Mouse (Mus musculus) myocyte (in vitro differentiated cells): ENCODE measurements around the gene Als2.

Experiments
- CEBPB ChIP-seq: IDR thresholded peaks from 2 replicates; pipeline ENCODE4 v1.6.1; 2011; ENCODE audit warnings: mild to moderate bottlenecking, moderate library complexity; ENCODE audit not compliant: poor library complexity, insufficient read depth, severe bottlenecking
- E2F4 ChIP-seq: IDR thresholded peaks from one replicate; pipeline ENCODE4 v1.6.1; 2011; ENCODE audit warnings: mild to moderate bottlenecking, control low read depth, moderate library complexity; ENCODE audit not compliant: insufficient read depth
- MAX ChIP-seq: IDR thresholded peaks from one replicate; pipeline ENCODE4 v1.6.1; 2011; ENCODE audit warnings: low read depth, mild to moderate bottlenecking, control low read depth
- MYOD1 ChIP-seq, 3 experiments: IDR thresholded peaks; one replicate each; pipeline ENCODE4 v1.6.1; 2011; ENCODE audit warnings: control low read depth in 2 of 3, low read depth in 2 of 3, mild to moderate bottlenecking in 2 of 3, moderate library complexity in 1 of 3; ENCODE audit not compliant: insufficient read length in 2 of 3, control insufficient read depth in 1 of 3
- POLR2A ChIP-seq: IDR thresholded peaks from one replicate; pipeline ENCODE4 v1.6.1; 2011; ENCODE audit warnings: low read depth, mild to moderate bottlenecking, control low read depth, moderate library complexity; ENCODE audit not compliant: insufficient read length
- POLR2AphosphoS2 ChIP-seq: IDR thresholded peaks from one replicate; pipeline ENCODE4 v1.6.1; 2011; ENCODE audit warnings: low read depth, control low read depth; ENCODE audit not compliant: insufficient read length
- SRF ChIP-seq: IDR thresholded peaks from one replicate; pipeline ENCODE4 v1.6.1; 2011; ENCODE audit warnings: low read depth; ENCODE audit not compliant: control insufficient read depth, insufficient read length
- TCF12 ChIP-seq: IDR thresholded peaks from one replicate; pipeline ENCODE4 v1.6.1; 2011; ENCODE audit warnings: mild to moderate bottlenecking, control low read depth; ENCODE audit not compliant: poor library complexity, insufficient read depth, severe bottlenecking
- TCF3 ChIP-seq: IDR thresholded peaks from one replicate; pipeline ENCODE4 v1.6.1; 2011; ENCODE audit warnings: low read depth, control low read depth; ENCODE audit not compliant: insufficient read length
- USF1 ChIP-seq: IDR thresholded peaks from one replicate; pipeline ENCODE4 v1.6.1; 2011; ENCODE audit warnings: low read depth, mild to moderate bottlenecking, control low read depth, moderate library complexity

DNA sequence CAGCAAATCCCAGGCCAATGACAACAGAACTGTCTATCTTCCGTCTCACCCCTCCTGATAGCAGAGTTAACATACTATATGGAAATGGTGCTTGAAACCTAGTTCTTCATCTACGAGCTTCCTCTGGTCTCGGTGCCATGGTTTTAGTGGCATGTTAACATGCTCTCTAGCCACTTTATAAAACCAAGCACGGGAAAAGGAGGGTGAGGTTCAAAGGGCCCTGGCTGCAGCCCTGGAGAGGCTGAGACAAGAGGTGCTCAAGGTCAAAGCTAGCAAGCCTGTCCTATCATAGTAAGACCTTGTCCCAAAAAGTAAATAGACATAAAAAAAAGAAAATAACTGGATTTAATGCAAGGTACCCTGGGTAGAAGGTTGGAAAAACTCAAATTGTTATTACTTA is 25.4 kb downstream of the Als2 start:
- no peak for TF ChIP-seq POLR2A
- no peak for TF ChIP-seq TCF3
- TF ChIP-seq POLR2AphosphoS2: no peak
- no peak for TF ChIP-seq USF1
- TF ChIP-seq TCF12: no peak
- TF ChIP-seq E2F4: no peak
- no peak for TF ChIP-seq MYOD1 (IDR thresholded peaks at IDR 0.05; ENCODE audit: control insufficient read depth in 1 of 3, insufficient read length in 2 of 3, low read depth in 2 of 3)
- TF ChIP-seq MAX: no peak
- TF ChIP-seq SRF: no peak
- no peak for TF ChIP-seq CEBPB
